Mouse (Mus musculus): ENCODE measurements around the gene Btbd19.

Btbd19 gene

GRCm38 (mm10) chr4:117136034-117136433 is 10.5 kb upstream of the Btbd19 start:
- intact Hi-C loops (cut with DNase I): no loop called here

DNA sequence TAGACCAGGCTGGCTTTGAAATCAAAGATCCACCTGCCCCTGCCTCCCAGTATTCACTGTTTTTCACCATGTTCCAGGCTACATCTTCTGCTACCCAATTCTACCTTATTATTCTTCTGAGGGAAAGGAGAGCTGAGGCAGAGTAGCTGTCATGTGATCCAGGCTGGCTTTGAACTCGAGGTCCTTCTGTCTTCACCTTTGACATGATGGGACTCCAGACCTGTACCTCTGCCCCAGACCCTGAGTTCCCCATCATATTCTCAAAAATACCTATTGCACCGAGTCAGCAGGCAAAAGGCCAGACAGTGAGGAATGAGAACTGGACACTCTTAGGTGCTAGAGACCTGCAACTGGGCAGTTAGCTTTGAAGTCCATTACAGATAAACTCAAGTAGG is 9.1 kb upstream of the Btbd19 start:
- intact Hi-C loops (cut with DNase I): no loop called here

DNA sequence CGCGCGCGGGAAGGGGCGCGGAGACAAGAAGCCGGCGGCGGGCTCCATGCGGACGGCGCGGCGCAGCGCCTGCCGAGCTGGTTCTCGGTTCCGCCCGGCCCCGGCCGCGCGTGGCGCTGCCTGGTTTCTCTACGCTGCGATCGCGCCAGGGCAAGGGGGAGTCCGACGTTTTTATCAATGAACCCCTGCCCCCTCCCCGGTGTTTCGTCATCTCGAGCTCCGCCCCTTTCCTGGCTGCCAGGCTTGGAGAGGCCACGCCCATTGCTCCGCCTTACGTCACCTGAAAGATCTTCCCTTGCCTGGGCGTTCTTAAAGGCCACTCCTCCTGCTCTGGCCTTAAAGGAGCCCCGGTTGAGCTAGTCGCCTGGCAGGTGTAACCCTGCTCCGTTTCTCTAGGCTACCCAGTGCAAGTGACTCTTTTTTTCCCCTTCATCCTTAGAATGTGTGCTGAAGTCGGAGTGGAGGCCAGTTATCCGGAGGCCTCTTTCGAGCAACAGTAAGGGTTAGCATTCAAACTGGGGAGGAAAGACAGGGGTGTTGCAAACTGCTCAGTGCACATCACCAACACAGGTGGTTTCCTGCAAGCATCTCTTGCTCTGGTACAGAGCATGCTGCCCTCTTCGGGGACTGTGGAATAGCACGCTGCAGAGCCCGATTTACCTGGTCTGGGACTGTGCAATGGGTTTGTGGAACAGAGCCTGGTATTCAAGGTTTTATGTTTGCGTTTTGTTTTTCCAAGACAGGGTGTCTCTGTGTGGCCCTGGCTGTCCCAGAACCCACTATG is 8.5 kb upstream of the Btbd19 start, which contains the start of gene Plk3:
Gene Plk3, minus strand, starts transcription at position 147 of the 784 bp plus-strand sequence.
- intact Hi-C loops (cut with DNase I): no loop called here

GRCm38 (mm10) chr4:117133366-117133796 is 7.9 kb upstream of the Btbd19 start:
- intact Hi-C loops (cut with DNase I): no loop called here

- intact Hi-C loops (cut with DNase I): no loop called here
Measured at GRCm38 (mm10) chr4:117132794-117133143, 7.2 kb upstream of the Btbd19 start.

GRCm38 (mm10) chr4:117131890-117132793 is 6.6 kb upstream of the Btbd19 start:
- intact Hi-C loops (cut with DNase I): no loop called here

DNA sequence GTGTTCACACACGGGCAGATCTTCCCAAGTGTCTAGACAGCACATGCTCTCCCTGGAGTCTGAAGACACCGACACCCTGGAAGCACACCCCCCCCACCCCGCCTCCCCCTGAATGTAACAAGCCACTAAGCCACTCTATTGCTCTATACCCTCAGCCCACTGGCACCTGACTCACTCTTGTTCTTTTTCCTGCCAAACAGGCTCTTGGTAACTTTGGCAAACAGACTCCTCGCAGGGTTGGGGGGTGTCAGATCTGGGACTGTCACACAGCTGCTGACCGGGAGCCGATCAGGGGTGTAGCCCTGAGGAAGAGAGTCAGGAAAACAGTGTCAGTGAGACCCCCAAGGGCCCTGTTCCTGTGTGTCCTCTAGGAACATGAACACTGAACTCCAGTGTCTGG is 5.7 kb upstream of the Btbd19 start:
- intact Hi-C loops (cut with DNase I): no loop called here

GRCm38 (mm10) chr4:117130790-117131189 is 5.3 kb upstream of the Btbd19 start:
- intact Hi-C loops (cut with DNase I): no loop called here

DNA sequence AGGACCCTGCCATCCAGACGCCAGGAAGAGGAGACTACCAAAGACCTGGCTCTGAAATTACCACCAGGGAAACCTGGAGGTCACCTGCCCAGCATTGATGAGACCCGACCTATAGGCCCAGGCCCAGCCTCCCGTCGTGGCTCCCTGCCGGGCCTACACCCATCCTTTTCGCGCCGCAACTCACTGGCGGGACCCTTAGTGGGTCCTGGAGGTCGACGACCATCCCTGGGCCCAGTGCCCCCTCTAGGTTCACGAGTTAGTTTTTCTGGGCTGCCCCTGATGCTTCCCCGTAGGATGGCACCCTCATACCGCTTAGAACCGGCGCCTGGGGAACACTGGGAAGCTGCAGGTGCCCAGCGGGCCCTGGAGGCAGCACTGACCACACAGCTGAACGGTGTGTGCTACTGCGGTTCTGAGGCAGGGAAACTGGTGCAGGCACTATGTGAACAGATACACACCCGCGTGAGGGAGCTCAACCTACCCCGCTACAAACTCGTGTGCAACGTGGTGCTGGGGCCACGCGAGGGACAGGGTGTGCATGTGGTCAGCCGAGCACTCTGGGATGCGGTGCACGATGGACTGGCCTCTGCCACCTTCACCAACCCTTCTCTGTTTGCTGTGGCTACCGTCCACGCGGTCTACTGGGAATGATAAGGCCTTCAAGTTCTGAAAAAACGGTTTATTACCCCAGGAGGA is 2.6 kb upstream of the Btbd19 start:
- intact Hi-C loops (cut with DNase I): no loop called here

- intact Hi-C loops (cut with DNase I): no loop called here
Measured at GRCm38 (mm10) chr4:117126675-117127290, 1.3 kb upstream of the Btbd19 start, which contains the start of gene Tctex1d4. Gene Tctex1d4, plus strand, starts transcription at chr4:117126794.

DNA sequence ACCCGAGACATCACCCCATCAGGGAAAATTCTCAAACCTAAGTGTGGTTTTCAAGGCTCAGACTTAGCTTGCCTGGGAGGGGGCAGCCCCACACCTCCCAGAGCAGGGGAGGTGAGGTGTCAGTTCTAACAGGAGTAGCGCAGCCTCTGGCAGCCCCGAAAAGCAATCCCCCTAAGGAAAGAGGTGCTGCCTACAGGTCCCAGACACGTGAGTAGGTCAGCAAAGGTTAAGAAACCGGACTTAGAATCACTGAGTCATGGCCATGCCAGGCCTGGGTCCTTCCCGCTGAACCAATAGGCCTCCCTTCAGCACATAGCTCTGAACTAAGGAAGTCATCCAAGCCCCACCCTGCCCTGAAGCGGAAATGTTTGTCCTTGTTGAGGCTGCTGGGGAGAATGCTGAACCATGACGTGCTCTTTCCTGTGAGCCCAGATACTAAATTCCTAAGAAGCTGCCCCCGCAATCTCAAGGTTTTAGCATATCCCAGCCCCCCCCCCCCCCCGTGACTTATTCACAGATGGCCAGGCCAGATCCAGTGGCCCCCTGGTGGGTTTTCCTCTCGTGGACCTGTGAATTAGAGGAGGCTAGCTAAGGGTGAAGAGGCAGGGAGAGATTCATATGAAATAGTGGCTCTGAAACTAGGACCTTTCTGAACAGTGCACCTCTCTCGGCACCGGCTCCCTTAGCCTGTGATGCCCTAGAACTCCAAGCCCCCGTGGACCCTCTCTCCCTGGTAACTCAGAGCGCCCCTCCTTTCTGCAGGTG is 567 bp upstream of the Btbd19 start:
- intact Hi-C loops (cut with DNase I): no loop called here

DNA sequence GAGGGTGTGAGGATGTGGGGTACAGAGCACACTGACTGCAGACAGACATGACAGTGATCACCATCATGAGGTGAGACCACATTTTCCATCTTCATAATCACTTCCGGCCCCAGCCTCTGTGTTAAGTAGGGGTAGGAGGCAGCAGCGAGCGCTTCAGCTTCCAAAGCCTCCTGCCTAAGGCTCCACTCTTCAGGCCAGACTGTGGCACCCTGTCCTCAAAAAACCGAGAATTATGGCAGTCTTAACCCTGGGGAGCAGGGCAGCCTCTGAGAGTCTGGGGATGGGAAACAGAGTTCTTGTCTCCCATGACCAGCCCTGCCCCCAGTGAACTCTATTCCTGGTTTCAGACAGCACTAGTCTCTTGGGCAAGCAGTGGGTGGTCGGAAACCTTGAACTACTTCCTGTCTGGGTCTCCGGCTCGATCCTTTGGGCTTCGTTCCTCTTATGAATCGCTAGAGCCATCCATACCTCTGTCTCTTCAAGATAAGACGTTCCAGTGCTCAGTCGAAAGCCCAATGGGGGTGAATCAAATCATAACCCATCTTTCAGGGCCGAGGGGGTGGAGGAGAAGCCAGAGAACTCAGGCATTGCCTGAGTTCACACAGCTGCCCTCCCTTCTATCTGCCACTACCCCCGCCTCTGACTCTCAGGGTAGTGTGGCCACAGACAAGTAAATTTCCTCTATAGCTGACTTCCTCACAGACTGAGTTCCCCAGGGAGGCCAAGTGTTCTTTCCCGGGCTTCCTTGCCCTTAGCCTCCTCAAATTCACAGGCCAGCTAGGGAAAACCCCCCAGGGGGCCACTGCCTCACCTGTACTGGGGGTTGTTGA is 792 bp downstream of the Btbd19 start:
- intact Hi-C loops (cut with DNase I): loop anchor here (5.0 kb wide), 1 partner anchor 122 kb away; no protein-coding TSS in a partner anchor

DNA sequence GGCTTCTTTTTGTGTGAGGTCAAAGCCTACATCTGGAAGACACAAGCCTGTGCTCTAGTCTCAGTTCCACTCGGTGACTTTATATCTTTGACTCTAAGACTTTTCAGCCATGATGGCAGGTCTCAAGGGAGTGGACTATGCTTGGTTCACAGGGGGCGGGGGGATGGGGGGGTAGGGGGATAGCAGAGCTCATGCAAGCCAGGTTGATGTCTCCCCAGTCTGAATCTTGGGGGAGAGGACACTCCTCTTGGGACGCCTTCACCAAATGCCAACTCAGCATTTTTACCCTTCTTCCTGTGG is 1.4 kb downstream of the Btbd19 start:
- intact Hi-C loops (cut with DNase I): loop anchor here (5.0 kb wide), 1 partner anchor 122 kb away; no protein-coding TSS in a partner anchor

DNA sequence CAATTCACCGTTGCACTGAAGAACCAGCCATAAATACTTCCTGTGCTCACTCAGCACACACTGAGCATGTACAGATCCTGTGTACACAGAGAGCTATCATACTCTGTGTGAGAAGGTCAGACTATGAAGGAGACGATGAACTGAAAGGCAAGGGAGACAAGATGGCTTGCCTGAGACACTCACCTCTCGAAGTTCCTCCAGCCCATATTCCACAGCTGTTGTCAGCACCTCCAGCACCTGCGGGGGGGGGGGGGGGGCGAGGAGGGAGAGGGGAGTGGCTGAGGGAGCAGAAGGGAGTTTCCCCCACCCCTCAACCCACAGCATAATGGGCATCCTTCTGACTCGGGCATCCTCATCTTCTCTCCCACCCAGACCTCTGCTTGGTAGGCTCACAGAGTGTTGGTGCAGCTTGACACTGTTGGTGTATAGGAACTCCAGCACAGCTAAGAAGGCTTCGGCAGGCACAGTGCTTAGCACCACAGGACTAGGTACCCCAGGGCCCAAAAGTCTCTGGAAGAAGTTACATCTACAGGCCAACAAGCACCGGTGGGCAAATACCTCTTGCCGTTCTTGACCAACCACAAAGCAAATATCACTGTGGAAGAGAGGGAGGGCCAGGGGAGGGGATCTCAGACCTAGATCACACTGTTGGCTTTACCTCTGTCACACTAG is 1.8 kb downstream of the Btbd19 start:
- intact Hi-C loops (cut with DNase I): loop anchor here (5.0 kb wide), 1 partner anchor 121 kb away; no protein-coding TSS in a partner anchor

- intact Hi-C loops (cut with DNase I): loop anchor here (5.0 kb wide), 1 partner anchor 120 kb away; no protein-coding TSS in a partner anchor
Measured at GRCm38 (mm10) chr4:117122209-117122608, 3.3 kb downstream of the Btbd19 start.

- intact Hi-C loops (cut with DNase I): loop anchor here (5.0 kb wide), 1 partner anchor 118 kb away; no protein-coding TSS in a partner anchor
Measured at GRCm38 (mm10) chr4:117120445-117121414, 4.8 kb downstream of the Btbd19 start.

GRCm38 (mm10) chr4:117120052-117120444 is 5.5 kb downstream of the Btbd19 start:
- intact Hi-C loops (cut with DNase I): loop anchor here (5.0 kb wide), 1 partner anchor 118 kb away; no protein-coding TSS in a partner anchor
